Mouse (Mus musculus) stomach, embryonic 14.5 days (tissue): ENCODE data around the gene Tardbp. TPM values are rescaled to one million over a fixed set of nuclear protein-coding genes. Genes with fewer than 3 reads are reported as not detected.

ENCODE experiments used
- ATAC-seq: fragments of 200-750 bp; cut with Nextera tagmentation; 2 replicates; pipeline ENCODE4 v1.8.0; 2017; ENCODE audit warnings: low read depth, moderate TSS enrichment; ENCODE audit not compliant: insufficient number of reproducible peaks, insufficient read depth, low FRiP score
- H3K27ac ChIP-seq: fragments of 300-500 bp; sonication (generic); 2 replicates; pipeline ENCODE4 v1.5.1; 2014; ENCODE audit warnings: mild to moderate bottlenecking, low read length, moderate library complexity, mixed read lengths
- H3K27me3 ChIP-seq: fragments of 300-500 bp; sonication (generic); 2 replicates; pipeline ENCODE4 v1.6.1; 2014; ENCODE audit warnings: low read length, control low read depth, mixed read lengths; ENCODE audit not compliant: control insufficient read depth, insufficient read depth
- H3K36me3 ChIP-seq: fragments of 300-500 bp; sonication (generic); 2 replicates; pipeline ENCODE4 v1.6.1; 2014; ENCODE audit warnings: mild to moderate bottlenecking, control low read depth, low read length, moderate library complexity, mixed read lengths; ENCODE audit not compliant: control insufficient read depth, insufficient read depth
- H3K4me1 ChIP-seq: fragments of 300-500 bp; sonication (generic); 2 replicates; pipeline ENCODE4 v1.6.1; 2014; ENCODE audit warnings: low read length, control low read depth, mixed read lengths; ENCODE audit not compliant: control insufficient read depth, insufficient read depth
- H3K4me2 ChIP-seq: fragments of 300-500 bp; sonication (generic); replicated peaks from 2 replicates; pipeline ENCODE4 v1.6.1; 2014; ENCODE audit warnings: low read depth, low read length, control low read depth
- H3K4me3 ChIP-seq: fragments of 300-500 bp; sonication (generic); 2 replicates; pipeline ENCODE4 v1.5.1; 2014; ENCODE audit warnings: low read depth, low read length, control low read depth
- H3K9ac ChIP-seq: fragments of 300-500 bp; sonication (generic); replicated peaks from 2 replicates; pipeline ENCODE4 v1.6.1; 2014; ENCODE audit warnings: low read depth, mild to moderate bottlenecking, control low read depth, low read length, moderate library complexity, mixed read lengths
- H3K9me3 ChIP-seq: fragments of 300-500 bp; sonication (generic); 2 replicates; pipeline ENCODE4 v1.6.1; 2016; ENCODE audit warnings: low read depth, low read length, control low read depth; ENCODE audit not compliant: control insufficient read depth
- WGBS: fragments of 180-500 bp; shearing (Covaris S2); extraction: QIAGEN DNeasy Blood & Tissue Kit; methylation state at CpG from one replicate; pipeline ENCODE4 v1.1.7; 2014; 5-methylcytosine and 5-hydroxymethylcytosine counted together
- polyA plus RNA-seq: library from polyadenylated mRNA; unstranded; fragments of >200 nt; fragmentation: Nextera tagmentation; extraction: Ambion mirVana; gene quantifications from 2 replicates; pipeline ENCODE4 v1.2.1, GENCODE M21; 2014

The Tardbp gene
- polyA plus RNA-seq, 1 experiment from 2014 or later: 154 TPM

DNA sequence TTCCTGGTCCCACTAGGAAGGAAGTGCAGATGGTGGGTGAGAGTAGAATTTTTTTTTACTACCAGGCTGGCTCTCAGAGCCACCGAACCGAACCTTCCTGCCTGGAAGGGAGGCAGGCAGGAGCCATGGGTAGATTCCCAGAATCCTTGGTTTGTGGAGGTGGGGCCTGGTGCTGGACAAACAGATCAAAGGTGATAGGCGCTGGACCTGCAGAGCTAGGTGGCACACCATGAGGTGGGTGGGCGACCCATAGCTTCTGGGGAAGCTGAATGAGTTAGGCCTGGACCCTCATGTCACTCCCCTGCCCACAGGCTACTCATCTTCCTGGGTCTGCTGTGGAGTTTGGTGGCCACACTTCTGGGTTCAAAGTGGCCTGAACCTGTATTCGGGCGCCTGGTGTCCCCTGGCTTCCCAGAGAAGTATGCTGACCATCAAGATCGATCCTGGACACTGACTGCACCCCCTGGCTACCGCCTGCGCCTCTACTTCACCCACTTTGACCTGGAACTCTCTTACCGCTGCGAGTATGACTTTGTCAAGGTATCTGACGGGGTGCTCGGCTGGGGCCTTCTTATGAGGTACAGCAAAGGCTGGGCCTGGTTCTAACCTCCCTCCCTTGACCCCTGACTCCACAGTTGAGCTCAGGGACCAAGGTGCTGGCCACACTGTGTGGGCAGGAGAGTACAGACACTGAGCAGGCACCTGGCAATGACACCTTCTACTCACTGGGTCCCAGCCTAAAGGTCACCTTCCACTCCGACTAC, 24.3 kb downstream of the Tardbp start, which contains the start of gene Masp2:
Gene Masp2 (plus strand): TSS at position 198 of the 764 bp plus-strand sequence.
- Histone ChIP-seq H3K4me2 (no peak within 1 kb of the TSS), H3K27me3 (no peaks in the 10 kb centered on the region), H3K4me1 (no peaks in the 10 kb centered on the region), H3K27ac (no peak within 1 kb of the TSS), H3K9ac (no peak within 1 kb of the TSS), H3K4me3 (no peak within 1 kb of the TSS), H3K9me3 (no peaks in the 10 kb centered on the region), H3K36me3 (peaks cover 2% of the 10 kb centered on the region; the same call in 1 of the 2 replicates)
- ATAC-seq: no peak
- WGBS: 86% methylated on average over 14 of the region's 14 CpGs

DNA sequence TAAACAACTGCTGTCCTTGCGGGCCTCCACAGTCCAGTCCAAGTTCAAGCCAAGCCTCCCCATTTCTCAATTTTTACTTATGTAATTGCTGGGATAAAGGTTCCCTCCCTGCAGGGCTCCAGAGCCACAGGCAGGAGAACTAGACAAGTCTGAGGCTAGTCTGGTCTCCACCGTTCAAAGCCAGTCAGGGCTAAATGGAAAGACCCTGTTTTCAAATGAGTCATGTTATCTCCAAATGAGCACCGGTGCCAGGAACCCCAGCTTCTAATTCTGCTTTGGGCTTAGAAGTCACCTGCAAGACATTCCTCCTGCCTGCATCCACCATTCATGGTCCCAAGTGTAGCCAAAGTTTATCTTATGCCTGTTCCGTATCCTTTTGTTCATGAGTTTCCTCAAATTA, 24.9 kb downstream of the Tardbp start:
- H3K4me1 ChIP-seq: no peaks in the 10 kb centered on the region
- H3K27ac ChIP-seq: no peak overlapping the region
- no peaks in the 10 kb centered on the region for H3K9me3 ChIP-seq
- H3K36me3 ChIP-seq: peaks cover 7% of the 10 kb centered on the region
- no peaks in the 10 kb centered on the region for H3K27me3 ChIP-seq
- WGBS: 78% methylated on average over 4 of the region's 4 CpGs
- H3K4me3 ChIP-seq: no peak overlapping the region
- H3K4me2 ChIP-seq: no peak overlapping the region
- no peak for ATAC-seq
- H3K9ac ChIP-seq: no peak overlapping the region

DNA sequence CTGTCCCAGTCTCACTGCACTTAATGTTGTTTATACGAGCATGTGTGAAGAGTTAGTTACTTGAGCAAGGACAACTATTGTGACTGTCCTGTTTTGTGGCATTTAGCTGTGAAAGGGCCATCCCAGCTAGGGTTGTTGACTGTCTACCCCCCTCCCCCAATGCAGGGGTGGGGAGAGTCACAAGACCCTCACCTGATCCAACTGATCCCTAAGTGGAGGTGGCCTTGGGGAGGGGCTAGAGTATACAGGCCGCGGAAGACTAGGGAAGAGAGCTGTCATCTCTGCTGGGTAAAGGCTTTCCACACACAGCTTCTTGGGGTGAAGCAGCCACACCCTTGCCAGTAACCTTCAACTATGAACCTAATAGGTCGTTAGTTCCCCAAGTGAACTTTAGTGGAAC, 26.5 kb downstream of the Tardbp start:
- Histone ChIP-seq H3K36me3 (peaks cover 23% of the 10 kb centered on the region), H3K4me2 (no peak overlapping the region), H3K4me3 (no peak overlapping the region), H3K27me3 (no peaks in the 10 kb centered on the region), H3K9ac (no peak overlapping the region), H3K27ac (no peak overlapping the region), H3K4me1 (no peaks in the 10 kb centered on the region), H3K9me3 (no peaks in the 10 kb centered on the region)
- ATAC-seq: no peak
- WGBS: 86% methylated on average over 4 of the region's 4 CpGs

DNA sequence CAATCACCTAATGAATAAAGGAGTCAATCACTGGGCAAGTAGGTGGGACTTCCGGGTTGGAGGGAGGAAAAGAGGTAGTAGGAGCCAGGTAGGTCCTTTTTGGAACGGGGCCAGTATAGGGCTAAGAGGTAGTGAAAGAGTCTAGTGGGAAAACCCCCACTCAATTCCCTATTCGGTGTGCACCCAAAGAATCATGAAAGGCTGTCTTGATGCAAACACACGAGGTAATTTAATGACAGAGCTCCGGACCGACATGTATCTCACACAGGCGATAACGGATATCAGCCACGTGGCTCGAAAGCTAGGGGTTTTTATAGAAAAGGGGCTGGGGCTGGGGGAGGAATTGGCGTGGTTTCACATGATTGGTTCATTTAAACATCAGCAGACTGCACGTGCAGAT, 28.0 kb downstream of the Tardbp start:
- no peaks in the 10 kb centered on the region for H3K4me1 ChIP-seq
- H3K27me3 ChIP-seq: no peaks in the 10 kb centered on the region
- H3K27ac ChIP-seq: no peak overlapping the region
- H3K9ac ChIP-seq: no peak overlapping the region
- H3K36me3 ChIP-seq: peaks cover 38% of the 10 kb centered on the region
- 95% methylated on average over 12 of the region's 12 CpGs for WGBS
- H3K4me2 ChIP-seq: no peak overlapping the region
- ATAC-seq: no peak
- no peak overlapping the region for H3K4me3 ChIP-seq
- no peaks in the 10 kb centered on the region for H3K9me3 ChIP-seq

DNA sequence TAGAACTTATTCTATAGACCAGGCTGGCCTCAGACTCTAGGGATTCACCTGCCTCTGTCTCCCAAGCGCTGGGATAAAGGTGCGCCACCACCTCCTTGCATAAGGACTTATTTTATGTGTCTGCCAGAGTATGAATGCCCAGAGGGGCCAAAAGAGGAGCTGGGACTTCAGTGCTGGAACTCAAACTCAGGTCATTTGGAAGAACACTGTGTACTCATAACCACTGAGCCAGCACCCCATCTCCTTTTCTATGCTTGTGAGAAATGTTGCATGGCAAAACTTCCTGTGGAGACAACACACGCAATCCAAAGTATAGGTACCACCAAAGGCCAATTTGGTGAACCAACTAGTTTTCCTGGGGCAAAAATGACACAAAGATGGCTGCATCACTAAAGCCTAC, 30.1 kb downstream of the Tardbp start:
- no peak overlapping the region for H3K9ac ChIP-seq
- no peak overlapping the region for H3K4me2 ChIP-seq
- ATAC-seq: no peak
- H3K4me3 ChIP-seq: no peak overlapping the region
- H3K27me3 ChIP-seq: no peaks in the 10 kb centered on the region
- no peaks in the 10 kb centered on the region for H3K9me3 ChIP-seq
- WGBS: 97% methylated on average over 3 of the region's 3 CpGs
- H3K36me3 ChIP-seq: peaks cover 46% of the 10 kb centered on the region
- no peak overlapping the region for H3K27ac ChIP-seq
- H3K4me1 ChIP-seq: peaks cover 6% of the 10 kb centered on the region

DNA sequence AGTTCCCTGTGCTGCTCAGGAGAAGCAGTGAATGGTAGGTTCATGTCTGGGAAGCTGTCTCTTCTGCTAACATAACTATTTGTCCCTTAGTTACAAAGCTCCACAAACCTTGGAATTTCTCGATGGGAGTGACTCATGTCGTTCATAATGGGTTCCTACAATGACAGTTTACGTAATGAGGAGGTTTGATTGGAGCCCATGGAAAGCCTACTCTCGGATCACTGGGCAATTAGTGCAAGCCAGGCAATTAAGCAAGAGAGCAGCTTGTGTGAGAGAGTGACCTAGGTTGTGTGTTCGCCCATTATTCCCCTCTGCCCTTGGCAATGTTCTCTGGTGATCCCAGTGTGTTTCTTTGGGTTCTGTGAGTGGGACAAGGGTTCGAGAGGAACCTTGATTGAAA, 30.9 kb downstream of the Tardbp start:
- no peaks in the 10 kb centered on the region for H3K9me3 ChIP-seq
- H3K4me1 ChIP-seq: peaks cover 6% of the 10 kb centered on the region
- H3K4me3 ChIP-seq: no peak overlapping the region
- peaks cover 46% of the 10 kb centered on the region for H3K36me3 ChIP-seq
- no peaks in the 10 kb centered on the region for H3K27me3 ChIP-seq
- H3K27ac ChIP-seq: no peak overlapping the region
- no peak for ATAC-seq
- H3K4me2 ChIP-seq: no peak overlapping the region
- H3K9ac ChIP-seq: no peak overlapping the region
- WGBS: 78% methylated on average over 6 of the region's 6 CpGs

DNA sequence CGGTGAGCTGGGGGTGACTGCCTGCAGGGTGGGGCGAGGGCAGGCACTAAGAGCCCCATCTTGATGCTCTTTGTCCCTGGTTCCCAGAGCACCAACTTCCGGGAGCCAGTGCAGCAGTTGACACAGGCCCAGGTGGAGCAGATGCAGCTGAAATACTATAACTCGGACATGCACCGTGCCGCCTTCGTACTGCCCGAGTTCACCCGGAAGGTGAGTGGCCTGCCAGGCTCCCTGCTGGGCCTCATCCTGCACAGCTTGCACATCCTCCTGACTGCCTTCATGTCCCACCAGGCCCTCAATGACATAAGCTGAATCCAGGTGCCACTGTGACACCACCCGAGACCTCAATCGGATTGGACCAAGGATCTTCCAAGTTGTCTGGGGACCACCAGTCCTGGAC, 32.8 kb downstream of the Tardbp start:
- WGBS: 95% methylated on average over 11 of the region's 11 CpGs
- no peak overlapping the region for H3K4me3 ChIP-seq
- H3K36me3 ChIP-seq: peaks cover 46% of the 10 kb centered on the region

DNA sequence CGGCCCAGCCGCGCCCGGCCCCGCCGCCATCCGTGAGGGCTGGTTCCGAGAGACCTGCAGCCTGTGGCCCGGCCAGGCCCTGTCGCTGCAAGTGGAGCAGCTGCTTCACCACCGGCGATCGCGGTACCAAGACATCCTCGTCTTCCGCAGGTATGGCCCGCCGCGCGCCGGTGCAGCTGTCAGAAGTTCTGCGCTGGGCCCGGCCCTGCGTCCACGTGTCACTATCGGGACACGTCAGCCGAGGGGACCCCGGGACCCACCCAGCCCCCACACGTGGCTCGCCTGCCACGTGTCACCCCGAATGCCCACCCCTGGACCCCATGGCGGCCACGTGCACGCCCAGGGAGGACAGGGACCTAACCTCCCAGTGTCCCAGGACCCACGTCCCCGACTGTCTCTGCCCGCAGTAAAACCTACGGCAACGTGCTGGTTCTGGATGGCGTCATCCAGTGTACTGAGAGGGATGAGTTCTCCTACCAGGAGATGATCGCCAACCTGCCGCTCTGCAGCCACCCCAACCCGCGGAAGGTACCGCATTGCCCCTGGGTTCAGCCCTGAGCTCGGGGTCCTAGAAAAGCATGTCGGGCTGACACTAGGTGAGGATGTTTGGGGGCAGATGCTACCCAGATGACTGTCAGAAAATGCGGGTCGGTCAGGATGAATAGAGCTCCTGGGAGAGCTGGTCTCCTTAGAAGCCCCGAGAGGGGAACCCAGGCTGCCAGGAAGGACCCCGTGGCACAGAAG, 35.0 kb downstream of the Tardbp start:
- H3K27ac ChIP-seq: no peak overlapping the region
- under 1% methylated on average over 51 of the region's 53 CpGs for WGBS

More for the DNA sequence above, 32.8 kb downstream of the Tardbp start:
- Histone ChIP-seq H3K4me1 (peaks cover 6% of the 10 kb centered on the region), H3K4me2 (no peak overlapping the region), H3K9me3 (no peaks in the 10 kb centered on the region), H3K27me3 (no peaks in the 10 kb centered on the region), H3K27ac (no peak overlapping the region), H3K9ac (no peak overlapping the region)
- ATAC-seq: no peak

More for the DNA sequence above, 35.0 kb downstream of the Tardbp start:
- Histone ChIP-seq H3K9me3 (no peaks in the 10 kb centered on the region), H3K27me3 (no peaks in the 10 kb centered on the region), H3K4me1 (peaks cover 6% of the 10 kb centered on the region), H3K9ac (peak overlapping the region; percentile 81), H3K4me2 (peak overlapping the region; percentile 60), H3K4me3 (peak overlapping the region; percentile 94), H3K36me3 (peaks cover 39% of the 10 kb centered on the region)
- peak; percentile 44 for ATAC-seq
